Mouse (Mus musculus): ENCODE measurements at regions not wholly inside any gene's neighbourhood (a gene's known extent, or its start where the extent isn't known, plus 50 kb on each side); places are given as distances from the start of the nearest gene placed in this dataset.

- no peak for DNase-seq (ENCODE audit: low spot score)
- Histone ChIP-seq H3K36me3 (no peaks in the 10 kb centered on the region), H3K4me1 (peaks cover 14% of the 10 kb centered on the region), H3K4me3 (no peak overlapping the region), H3K27ac (replicated peaks) (peak overlapping the region; percentile 24; the same call in 1 of the 2 replicates), H3K27me3 (ENCODE audit: low read depth, poor library complexity, severe bottlenecking) (0 out of 2 replicates have a peak, but pooled peaks cover 3% of the 10 kb centered on the region), H3K9me3 (replicated peaks) (no peaks in the 10 kb centered on the region)
- 84% methylated on average over 11 of the region's 11 CpGs for WGBS
These were observed 144.7 kb downstream of the Rchy1 start for GRCm38 (mm10) chr5:91818195-91818594.

- Histone ChIP-seq H3K27ac (replicated peaks) (no peak overlapping the region), H3K4me3 (no peak overlapping the region), H3K36me3 (no peaks in the 10 kb centered on the region)
These were observed 146.4 kb downstream of the Rchy1 start for GRCm38 (mm10) chr5:91816376-91816950.

GRCm38 (mm10) chr5:91814956-91815355, 147.9 kb downstream of the Rchy1 start:
- Histone ChIP-seq H3K4me1 (peaks cover 14% of the 10 kb centered on the region), H3K4me3 (no peak overlapping the region), H3K27me3 (ENCODE audit: low read depth, poor library complexity, severe bottlenecking) (0 out of 2 replicates have a peak, but pooled peaks cover 3% of the 10 kb centered on the region), H3K36me3 (no peaks in the 10 kb centered on the region), H3K9me3 (replicated peaks) (no peaks in the 10 kb centered on the region), H3K27ac (replicated peaks) (no peak overlapping the region)
- WGBS, result 79% methylated on average over 6 of the region's 6 CpGs
- DNase-seq (ENCODE audit: low spot score), result no peak

More at GRCm38 (mm10) chr5:91816376-91816950, 146.4 kb downstream of the Rchy1 start:
- Histone ChIP-seq H3K27me3 (ENCODE audit: low read depth, poor library complexity, severe bottlenecking) (0 out of 2 replicates have a peak, but pooled peaks cover 3% of the 10 kb centered on the region), H3K4me1 (peaks cover 14% of the 10 kb centered on the region), H3K9me3 (replicated peaks) (no peaks in the 10 kb centered on the region)
- DNase-seq (ENCODE audit: low spot score), result no peak
- 94% methylated on average over 3 of the region's 3 CpGs for WGBS

- H3K27me3 ChIP-seq (ENCODE audit: low read depth, poor library complexity, severe bottlenecking), result 0 out of 2 replicates have a peak, but pooled peaks cover 3% of the 10 kb centered on the region
- H3K4me3 ChIP-seq, result no peak overlapping the region
- no peaks in the 10 kb centered on the region for H3K36me3 ChIP-seq
- H3K9me3 ChIP-seq (replicated peaks), result no peaks in the 10 kb centered on the region
- H3K4me1 ChIP-seq, result peaks cover 14% of the 10 kb centered on the region
- no peak for DNase-seq (ENCODE audit: low spot score)
- WGBS, result 88% methylated on average over 4 of the region's 4 CpGs
- no peak overlapping the region for H3K27ac ChIP-seq (replicated peaks)
These were observed 148.5 kb downstream of the Rchy1 start for GRCm38 (mm10) chr5:91814417-91814762.

DNA sequence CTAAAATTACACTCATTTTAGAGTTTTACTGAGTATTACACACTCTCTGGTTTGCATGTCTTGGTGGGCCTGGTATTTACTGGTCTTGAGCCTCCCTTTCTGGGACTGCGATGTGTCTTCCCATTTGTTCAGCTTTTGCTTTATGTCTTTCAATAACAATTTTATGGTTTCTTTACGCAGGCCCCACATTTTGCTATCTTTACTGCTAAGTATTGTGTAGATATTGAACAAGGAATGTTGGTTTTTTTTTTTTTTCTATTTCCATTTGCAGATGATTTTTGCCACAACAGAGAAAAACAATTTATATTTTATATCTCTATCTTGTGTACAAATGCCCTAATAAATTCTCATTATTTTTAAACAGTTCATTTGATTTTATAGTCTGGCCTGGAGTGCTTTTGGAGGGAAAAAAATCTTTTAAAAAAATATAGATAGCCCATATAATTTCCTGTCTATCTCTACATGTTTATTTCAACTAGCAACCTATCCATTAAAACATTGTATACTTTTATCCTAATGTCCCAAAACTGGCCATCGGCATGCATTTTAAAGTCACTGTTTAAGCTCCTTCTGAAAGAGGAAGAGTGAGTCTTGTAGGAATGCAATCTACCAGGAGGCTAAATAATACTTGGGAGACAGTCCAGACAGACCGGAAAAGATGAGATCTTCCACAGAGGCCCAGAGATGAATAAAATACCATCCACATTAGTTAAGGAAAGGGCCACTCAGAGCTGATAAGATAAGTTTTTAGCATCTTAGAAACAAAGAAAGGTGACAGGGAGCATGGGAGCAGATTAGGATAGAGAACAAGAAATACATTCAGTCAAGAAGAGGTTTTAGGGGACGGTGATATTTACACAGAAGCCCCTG, 149.1 kb downstream of the Rchy1 start:
- H3K9me3 ChIP-seq (replicated peaks), result no peaks in the 10 kb centered on the region
- no peaks in the 10 kb centered on the region for H3K36me3 ChIP-seq
- H3K27ac ChIP-seq (replicated peaks), result no peak overlapping the region
- no peak overlapping the region for H3K4me3 ChIP-seq
- peaks cover 10% of the 10 kb centered on the region for H3K4me1 ChIP-seq
- DNase-seq (ENCODE audit: low spot score), result no peak
- 0 out of 2 replicates have a peak, but pooled peaks cover 3% of the 10 kb centered on the region for H3K27me3 ChIP-seq (ENCODE audit: low read depth, poor library complexity, severe bottlenecking)
- 92% methylated on average over 5 of the region's 5 CpGs for WGBS

GRCm38 (mm10) chr5:91807070-91808065, 155.5 kb downstream of the Rchy1 start:
- 77% methylated on average over 18 of the region's 18 CpGs for WGBS
- H3K4me1 ChIP-seq, result peaks cover 5% of the 10 kb centered on the region
- no peaks in the 10 kb centered on the region for H3K27me3 ChIP-seq (ENCODE audit: low read depth, poor library complexity, severe bottlenecking)
- H3K9me3 ChIP-seq (replicated peaks), result no peaks in the 10 kb centered on the region
- H3K4me3 ChIP-seq, result no peak overlapping the region
- no peaks in the 10 kb centered on the region for H3K36me3 ChIP-seq
- DNase-seq (ENCODE audit: low spot score), result peak; percentile 30
- no peak overlapping the region for H3K27ac ChIP-seq (replicated peaks)

DNA sequence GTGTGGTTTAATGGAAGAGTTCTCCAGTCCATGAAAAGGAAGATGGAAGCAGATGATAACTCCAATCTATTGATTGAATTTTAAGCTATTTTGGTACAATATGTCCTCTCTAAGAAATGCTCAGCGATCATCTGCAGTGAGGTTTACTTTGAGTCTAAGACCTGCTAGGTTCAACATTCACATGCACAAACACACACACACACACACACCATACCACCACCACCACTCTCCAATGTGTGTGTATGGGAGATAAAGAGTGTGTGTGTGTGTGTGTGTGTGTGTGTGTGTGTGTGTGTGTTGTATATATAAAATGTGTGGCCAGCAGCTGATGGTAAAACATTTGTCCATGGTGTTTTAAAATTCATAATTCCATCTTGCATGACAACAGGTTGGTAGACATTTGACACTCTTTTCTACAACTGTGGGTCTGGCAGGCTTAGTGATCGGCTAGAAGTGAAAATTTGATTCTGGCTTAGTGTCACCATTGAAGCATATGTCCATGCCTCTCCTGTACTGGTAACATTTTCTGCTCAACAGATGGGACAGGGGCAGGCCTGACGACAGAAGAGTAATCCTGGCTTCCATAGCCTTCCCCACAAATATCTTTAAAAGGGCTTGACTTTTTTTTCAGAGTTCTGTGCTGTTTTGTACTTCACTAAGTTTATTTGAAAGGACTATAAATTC, 161.4 kb downstream of the Rchy1 start:
- Histone ChIP-seq H3K27me3 (ENCODE audit: low read depth, poor library complexity, severe bottlenecking) (no peaks in the 10 kb centered on the region), H3K4me3 (no peak overlapping the region), H3K27ac (replicated peaks) (no peak overlapping the region), H3K9me3 (replicated peaks) (no peaks in the 10 kb centered on the region), H3K36me3 (no peaks in the 10 kb centered on the region), H3K4me1 (no peaks in the 10 kb centered on the region)
- no peak for DNase-seq (ENCODE audit: low spot score)
- 89% methylated on average over 3 of the region's 3 CpGs for WGBS

- H3K4me1 ChIP-seq, result no peaks in the 10 kb centered on the region
- H3K4me3 ChIP-seq, result no peak overlapping the region
- no peaks in the 10 kb centered on the region for H3K9me3 ChIP-seq (replicated peaks)
- DNase-seq (ENCODE audit: low spot score), result no peak
- H3K27ac ChIP-seq (replicated peaks), result no peak overlapping the region
- WGBS, result 89% methylated on average over 3 of the region's 3 CpGs
- no peaks in the 10 kb centered on the region for H3K36me3 ChIP-seq
- no peaks in the 10 kb centered on the region for H3K27me3 ChIP-seq (ENCODE audit: low read depth, poor library complexity, severe bottlenecking)
These were observed 165.5 kb downstream of the Rchy1 start for GRCm38 (mm10) chr5:91797362-91797761.

DNA sequence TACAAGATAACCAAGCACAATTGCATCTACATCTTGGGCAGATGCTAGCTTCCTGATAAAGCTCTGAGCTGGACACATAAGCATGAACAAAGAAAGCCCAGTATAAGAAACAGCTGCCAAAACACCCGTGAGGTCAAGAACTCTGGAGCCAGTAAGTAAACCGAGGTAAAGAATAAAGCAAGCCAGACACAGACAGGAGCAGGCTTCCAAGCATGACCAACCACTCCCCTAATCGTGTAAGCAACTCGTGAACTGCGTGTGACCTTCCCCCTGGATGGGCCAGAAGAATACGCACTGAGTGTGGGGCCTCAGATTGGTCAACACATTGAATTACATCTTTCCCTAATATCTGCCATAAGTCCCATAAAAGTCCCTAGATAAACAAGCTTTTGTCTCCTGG, 170.1 kb downstream of the Rchy1 start:
- Histone ChIP-seq H3K4me3 (no peak overlapping the region), H3K4me1 (no peaks in the 10 kb centered on the region), H3K27me3 (ENCODE audit: low read depth, poor library complexity, severe bottlenecking) (no peaks in the 10 kb centered on the region), H3K27ac (replicated peaks) (no peak overlapping the region), H3K9me3 (replicated peaks) (no peaks in the 10 kb centered on the region), H3K36me3 (no peaks in the 10 kb centered on the region)
- 62% methylated on average over 6 of the region's 6 CpGs for WGBS
- no peak for DNase-seq (ENCODE audit: low spot score)

DNA sequence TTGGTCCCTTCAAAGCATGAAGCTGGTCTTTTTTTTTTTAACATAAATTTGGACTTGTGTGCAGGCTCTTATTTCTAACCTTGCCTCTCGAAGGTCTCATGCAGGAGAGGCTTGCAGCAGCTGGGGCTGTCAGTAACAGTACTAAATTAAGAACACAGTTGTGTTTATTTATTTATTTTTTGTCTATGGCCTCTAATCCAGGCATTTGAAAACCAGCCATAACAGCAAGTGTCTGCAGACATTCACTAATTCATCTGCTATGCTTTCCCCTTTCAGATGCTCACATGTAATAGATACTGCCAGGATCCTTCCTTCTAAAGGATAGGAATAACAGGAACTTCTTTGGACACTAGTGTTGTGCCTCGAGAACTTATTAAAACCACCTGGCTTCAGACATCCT, 172.5 kb downstream of the Rchy1 start:
- Histone ChIP-seq H3K4me3 (no peak overlapping the region), H3K36me3 (no peaks in the 10 kb centered on the region), H3K4me1 (no peaks in the 10 kb centered on the region), H3K27ac (replicated peaks) (no peak overlapping the region), H3K9me3 (replicated peaks) (no peaks in the 10 kb centered on the region), H3K27me3 (ENCODE audit: low read depth, poor library complexity, severe bottlenecking) (no peaks in the 10 kb centered on the region)
- WGBS, result 59% methylated on average over 2 of the region's 2 CpGs
- DNase-seq (ENCODE audit: low spot score), result no peak

GRCm38 (mm10) chr5:91783966-91784365, 178.9 kb downstream of the Rchy1 start:
- H3K36me3 ChIP-seq, result no peaks in the 10 kb centered on the region
- DNase-seq (ENCODE audit: low spot score), result no peak
- H3K4me1 ChIP-seq, result no peaks in the 10 kb centered on the region
- H3K27me3 ChIP-seq (ENCODE audit: low read depth, poor library complexity, severe bottlenecking), result no peaks in the 10 kb centered on the region
- H3K27ac ChIP-seq (replicated peaks), result no peak overlapping the region
- 92% methylated on average over 8 of the region's 8 CpGs for WGBS
- no peak overlapping the region for H3K4me3 ChIP-seq
- no peaks in the 10 kb centered on the region for H3K9me3 ChIP-seq (replicated peaks)

GRCm38 (mm10) chr5:91776971-91777370, 185.9 kb downstream of the Rchy1 start:
- Histone ChIP-seq H3K27me3 (ENCODE audit: low read depth, poor library complexity, severe bottlenecking) (no peaks in the 10 kb centered on the region), H3K27ac (replicated peaks) (no peak overlapping the region), H3K36me3 (no peaks in the 10 kb centered on the region), H3K4me3 (no peak overlapping the region), H3K4me1 (no peaks in the 10 kb centered on the region), H3K9me3 (replicated peaks) (no peaks in the 10 kb centered on the region)
- DNase-seq (ENCODE audit: low spot score), result no peak
